Mouse (Mus musculus) hindbrain, embryonic 13.5 days (tissue): Measurements from ENCODE around the gene Dclk1. TPM values are rescaled to one million over a fixed set of nuclear protein-coding genes. Genes with fewer than 3 reads are reported as not detected.

Experiments
- ATAC-seq: fragments of 200-750 bp; cut with Nextera tagmentation; 2 replicates; pipeline ENCODE4 v1.8.0; 2017; ENCODE audit warnings: moderate TSS enrichment; ENCODE audit not compliant: low FRiP score
- H3K27ac ChIP-seq: fragments of 300-500 bp; sonication (generic); 2 replicates; pipeline ENCODE4 v1.5.1; 2015; ENCODE audit warnings: inconsistent platforms, mild to moderate bottlenecking, moderate library complexity
- H3K27me3 ChIP-seq: fragments of 300-500 bp; sonication (generic); 2 replicates; pipeline ENCODE4 v1.6.1; 2015; ENCODE audit warnings: mild to moderate bottlenecking, inconsistent platforms
- H3K36me3 ChIP-seq: fragments of 300-500 bp; sonication (generic); 2 replicates; pipeline ENCODE4 v1.6.1; 2015; ENCODE audit warnings: mild to moderate bottlenecking, inconsistent platforms
- H3K4me1 ChIP-seq: fragments of 300-500 bp; sonication (generic); replicated peaks from 2 replicates; pipeline ENCODE4 v1.6.1; 2015; ENCODE audit warnings: inconsistent platforms
- H3K4me2 ChIP-seq: fragments of 300-500 bp; sonication (generic); 2 replicates; pipeline ENCODE4 v1.6.1; 2015; ENCODE audit warnings: inconsistent platforms, mild to moderate bottlenecking, moderate library complexity
- H3K4me3 ChIP-seq: fragments of 300-500 bp; sonication (generic); 2 replicates; pipeline ENCODE4 v1.5.1; 2015; ENCODE audit warnings: mild to moderate bottlenecking, inconsistent platforms
- H3K9ac ChIP-seq: fragments of 300-500 bp; sonication (generic); 2 replicates; pipeline ENCODE4 v1.6.1; 2015; ENCODE audit warnings: mild to moderate bottlenecking, inconsistent platforms
- H3K9me3 ChIP-seq: fragments of 300-500 bp; sonication (generic); 2 replicates; pipeline ENCODE4 v1.6.1; 2016; ENCODE audit warnings: inconsistent platforms
- WGBS: fragments of 180-500 bp; shearing (Covaris S2); methylation state at CpG from one replicate; pipeline ENCODE4 v1.1.7; 2015; 5-methylcytosine and 5-hydroxymethylcytosine counted together
- polyA plus RNA-seq: library from polyadenylated mRNA; unstranded; fragments of >200 nt; fragmentation: Nextera tagmentation; extraction: Ambion mirVana; gene quantifications from 2 replicates; pipeline ENCODE4 v1.2.1, GENCODE M21; 2015

The Dclk1 gene
- polyA plus RNA-seq, 1 experiment from 2014 or later, result 236 TPM

DNA sequence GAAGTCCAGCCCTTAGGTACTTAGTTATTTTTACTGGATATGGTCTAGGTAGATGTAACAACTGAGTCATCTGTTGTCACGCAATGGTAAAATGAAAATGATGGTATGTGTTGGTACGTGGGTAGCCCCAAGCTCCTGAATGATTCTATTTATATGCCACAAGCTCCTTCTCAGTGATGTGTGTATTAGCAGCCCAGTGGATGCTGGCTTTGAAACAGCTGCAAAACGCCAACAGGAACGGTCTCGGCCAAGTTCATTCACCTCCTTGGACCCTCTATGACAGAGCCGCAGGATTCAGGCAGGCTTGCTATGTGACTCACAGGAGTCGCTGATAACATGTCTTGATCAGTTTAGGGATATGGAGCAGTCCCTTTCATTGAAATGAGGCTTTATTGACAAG is 268.0 kb downstream of the Dclk1 start:
- no peaks in the 10 kb centered on the region for H3K27me3 ChIP-seq
- no peak for ATAC-seq
- H3K9me3 ChIP-seq, result no peaks in the 10 kb centered on the region
- peaks cover 59% of the 10 kb centered on the region for H3K36me3 ChIP-seq
- H3K4me3 ChIP-seq, result no peak overlapping the region
- H3K4me1 ChIP-seq, result no peaks in the 10 kb centered on the region
- H3K9ac ChIP-seq, result no peak overlapping the region
- WGBS, result 87% methylated on average over 7 of the region's 7 CpGs
- H3K27ac ChIP-seq, result no peak overlapping the region
- no peak overlapping the region for H3K4me2 ChIP-seq

DNA sequence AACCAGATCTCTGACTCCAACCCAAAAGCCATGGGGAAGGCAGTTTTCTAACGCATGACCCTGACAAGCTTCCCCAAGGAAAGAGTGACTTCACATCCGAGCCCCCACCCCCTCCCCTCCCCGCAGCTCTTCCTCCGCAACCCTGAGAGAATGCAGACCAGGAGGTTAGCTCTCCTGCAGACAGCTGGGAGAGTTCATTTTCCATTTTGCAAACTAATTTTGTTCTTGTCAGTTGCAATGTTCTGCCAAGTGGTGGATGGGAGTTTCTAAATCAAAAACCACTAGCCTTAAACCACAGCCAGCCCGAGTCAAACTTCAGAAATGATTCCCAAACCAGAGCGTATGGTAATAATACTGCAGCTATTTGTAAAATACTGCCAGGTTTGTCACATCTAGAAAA is 269.5 kb downstream of the Dclk1 start:
- ATAC-seq, result no peak
- Histone ChIP-seq H3K9ac (no peak overlapping the region), H3K4me1 (peaks cover 11% of the 10 kb centered on the region; the same call in 1 of the 2 replicates), H3K9me3 (no peaks in the 10 kb centered on the region), H3K4me3 (no peak overlapping the region), H3K27me3 (no peaks in the 10 kb centered on the region), H3K27ac (no peak overlapping the region), H3K4me2 (no peak overlapping the region), H3K36me3 (peaks cover 52% of the 10 kb centered on the region)
- 68% methylated on average over 6 of the region's 6 CpGs for WGBS

DNA sequence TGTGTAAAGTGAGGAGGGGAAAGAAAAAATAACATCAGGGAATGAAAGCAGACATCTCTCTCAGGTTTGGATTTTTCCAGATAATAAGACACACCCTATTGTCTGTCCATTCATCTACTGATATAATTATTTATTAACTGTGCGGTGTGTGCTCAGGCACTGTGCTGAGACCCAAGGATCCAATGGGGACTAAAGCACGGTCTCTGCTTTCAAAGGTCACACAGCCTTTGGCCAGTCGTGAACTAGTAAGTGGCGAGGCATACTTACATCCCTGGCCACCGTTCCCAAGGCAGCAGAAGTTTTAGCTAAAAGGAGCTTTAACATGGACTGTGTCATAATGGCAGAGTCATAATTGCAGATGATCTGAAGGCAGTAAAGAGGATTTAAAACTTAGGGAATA is 273.8 kb downstream of the Dclk1 start:
- Histone ChIP-seq H3K27ac (no peak overlapping the region), H3K4me2 (no peak overlapping the region), H3K4me1 (peaks cover 27% of the 10 kb centered on the region), H3K4me3 (no peak overlapping the region), H3K9ac (no peak overlapping the region), H3K27me3 (no peaks in the 10 kb centered on the region), H3K36me3 (peaks cover 33% of the 10 kb centered on the region), H3K9me3 (no peaks in the 10 kb centered on the region)
- 62% methylated on average over 5 of the region's 5 CpGs for WGBS
- ATAC-seq, result no peak

DNA sequence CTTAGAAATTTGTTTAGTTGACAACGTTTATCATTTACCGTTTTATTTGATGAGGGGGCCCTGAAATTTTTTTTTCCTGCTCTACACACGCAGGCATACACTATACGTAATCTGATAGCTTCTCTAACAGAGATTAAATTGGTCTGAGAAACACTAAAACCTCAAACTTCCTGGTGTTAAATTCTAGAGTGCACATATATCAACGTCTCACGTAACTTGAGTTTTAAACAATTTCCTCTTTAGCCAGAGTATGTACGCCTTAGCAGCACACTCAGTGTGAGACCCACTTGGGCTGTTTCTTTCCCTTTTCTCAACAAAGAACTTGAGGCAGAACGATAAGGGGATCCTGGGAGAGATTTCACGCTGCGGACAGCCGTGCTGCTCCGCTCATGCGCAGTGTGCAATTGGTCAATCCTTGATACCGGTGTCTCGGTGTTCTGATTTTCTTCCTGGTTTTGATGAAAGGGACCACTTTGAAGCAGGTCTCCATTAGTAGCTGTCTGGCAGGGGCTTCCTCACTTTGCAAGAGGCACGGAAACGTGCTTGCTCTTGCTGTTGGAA is 275.4 kb downstream of the Dclk1 start:
- Histone ChIP-seq H3K9ac (no peak overlapping the region), H3K27me3 (no peaks in the 10 kb centered on the region), H3K4me3 (no peak overlapping the region), H3K4me1 (peaks cover 38% of the 10 kb centered on the region), H3K4me2 (no peak overlapping the region), H3K36me3 (peaks cover 33% of the 10 kb centered on the region), H3K9me3 (no peaks in the 10 kb centered on the region), H3K27ac (no peak overlapping the region)
- WGBS, result 81% methylated on average over 17 of the region's 17 CpGs
- no peak for ATAC-seq

DNA sequence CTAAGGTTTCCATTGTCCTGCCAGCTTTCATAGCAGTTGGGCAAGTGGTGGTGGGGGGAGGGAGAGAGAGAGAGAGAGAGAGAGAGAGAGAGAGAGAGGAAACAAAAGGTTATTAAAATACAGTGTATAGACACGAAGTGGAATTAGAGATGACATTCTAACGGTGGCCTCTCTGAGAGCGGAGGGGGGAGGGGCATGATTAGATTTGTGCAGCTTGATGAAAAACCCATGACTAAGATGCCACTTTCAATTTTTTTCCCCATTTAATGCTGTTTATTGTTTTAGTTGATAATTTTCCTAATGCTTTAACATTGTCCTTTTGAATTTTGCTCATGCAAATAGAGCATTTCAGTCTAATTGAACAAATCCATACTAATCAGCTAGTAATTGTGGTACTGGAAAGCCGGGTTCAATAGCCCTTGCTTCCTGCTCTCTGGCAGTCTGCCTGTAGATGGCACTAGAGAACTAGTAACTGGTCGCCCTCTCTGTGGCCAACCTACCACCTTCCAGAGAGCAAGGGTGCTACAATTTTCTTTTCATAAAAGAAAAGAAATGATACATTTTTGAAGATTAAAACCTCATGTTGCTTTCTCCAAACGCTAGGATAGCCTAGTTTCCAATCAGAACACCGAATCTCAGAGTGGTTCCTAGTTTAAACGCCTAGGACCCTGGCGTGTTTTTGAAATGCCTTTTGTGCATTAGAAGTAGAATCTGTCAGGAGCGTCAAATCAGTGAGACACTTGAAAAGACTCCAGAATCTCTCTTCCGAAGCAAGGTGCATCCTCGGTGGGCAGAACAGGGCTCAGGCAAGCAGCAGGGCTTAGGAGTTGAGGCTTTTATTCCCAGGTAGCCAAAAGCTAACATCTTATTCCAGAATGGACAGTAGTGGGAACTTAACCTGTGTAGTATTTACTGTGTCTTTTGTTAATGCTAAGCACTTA is 278.3 kb downstream of the Dclk1 start:
- Histone ChIP-seq H3K27me3 (no peaks in the 10 kb centered on the region), H3K27ac (peak overlapping the region; percentile 87), H3K4me2 (peak overlapping the region; percentile 10; the same call in 1 of the 2 replicates), H3K36me3 (peaks cover 10% of the 10 kb centered on the region), H3K9ac (0 out of 2 replicates have a peak overlapping the region, but pooled peaks have one; percentile 19), H3K9me3 (no peaks in the 10 kb centered on the region), H3K4me1 (peaks cover 67% of the 10 kb centered on the region), H3K4me3 (no peak overlapping the region)
- WGBS, result 20% methylated on average over 12 of the region's 12 CpGs
- peak; percentile 82 for ATAC-seq

DNA sequence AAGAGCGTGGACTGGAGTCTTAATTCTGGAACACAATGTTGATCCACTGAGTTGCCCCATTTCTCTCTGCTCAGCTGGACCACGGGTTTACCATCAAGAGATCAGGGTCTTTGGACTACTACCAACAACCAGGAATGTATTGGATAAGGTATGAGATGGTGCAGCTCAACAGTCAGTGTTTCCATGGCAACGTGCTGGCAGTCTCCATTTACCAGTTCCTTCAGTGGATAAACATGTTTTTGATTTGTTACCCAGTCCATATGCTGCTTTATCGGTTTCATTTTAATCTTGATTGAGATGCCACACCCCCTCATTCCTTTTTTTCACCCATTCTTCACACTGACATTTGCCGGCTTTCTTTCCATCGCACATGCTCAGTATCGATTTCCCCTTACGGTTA is 279.6 kb downstream of the Dclk1 start:
- Histone ChIP-seq H3K4me1 (peaks cover 65% of the 10 kb centered on the region), H3K4me3 (no peak overlapping the region), H3K4me2 (no peak overlapping the region), H3K9ac (no peak overlapping the region), H3K36me3 (peaks cover 10% of the 10 kb centered on the region), H3K27ac (peak overlapping the region; percentile 94), H3K9me3 (no peaks in the 10 kb centered on the region), H3K27me3 (no peaks in the 10 kb centered on the region)
- ATAC-seq, result no peak
- 49% methylated on average over 8 of the region's 8 CpGs for WGBS

DNA sequence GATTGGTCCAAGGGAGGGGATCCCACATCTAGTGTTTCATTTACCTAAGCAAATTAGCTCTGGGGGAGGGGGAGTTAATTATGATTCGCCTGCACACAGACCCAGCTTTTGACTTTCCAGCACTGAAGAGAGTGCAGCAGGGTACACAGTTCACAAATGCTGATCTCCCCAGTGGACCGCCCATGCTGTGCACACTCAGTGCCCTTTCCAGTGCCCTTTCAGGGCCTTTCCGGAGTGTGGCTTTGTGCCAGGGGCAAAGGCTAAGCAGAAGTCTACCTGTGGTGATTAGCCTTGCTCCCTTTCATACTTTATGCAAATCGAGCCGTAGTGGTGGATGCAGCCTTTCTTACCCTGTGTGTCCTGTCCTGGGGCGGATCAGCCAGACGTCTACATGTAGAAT is 281.1 kb downstream of the Dclk1 start:
- Histone ChIP-seq H3K36me3 (0 out of 2 replicates have a peak, but pooled peaks cover 5% of the 10 kb centered on the region), H3K4me1 (peaks cover 75% of the 10 kb centered on the region), H3K4me2 (peak overlapping the region; percentile 27; the same call in 1 of the 2 replicates), H3K27me3 (no peaks in the 10 kb centered on the region), H3K9ac (peak overlapping the region; percentile 63), H3K9me3 (no peaks in the 10 kb centered on the region), H3K27ac (peak overlapping the region; percentile 94), H3K4me3 (no peak overlapping the region)
- peak; percentile 37; the same call in 1 of the 2 replicates for ATAC-seq
- WGBS, result 14% methylated on average over 7 of the region's 7 CpGs

DNA sequence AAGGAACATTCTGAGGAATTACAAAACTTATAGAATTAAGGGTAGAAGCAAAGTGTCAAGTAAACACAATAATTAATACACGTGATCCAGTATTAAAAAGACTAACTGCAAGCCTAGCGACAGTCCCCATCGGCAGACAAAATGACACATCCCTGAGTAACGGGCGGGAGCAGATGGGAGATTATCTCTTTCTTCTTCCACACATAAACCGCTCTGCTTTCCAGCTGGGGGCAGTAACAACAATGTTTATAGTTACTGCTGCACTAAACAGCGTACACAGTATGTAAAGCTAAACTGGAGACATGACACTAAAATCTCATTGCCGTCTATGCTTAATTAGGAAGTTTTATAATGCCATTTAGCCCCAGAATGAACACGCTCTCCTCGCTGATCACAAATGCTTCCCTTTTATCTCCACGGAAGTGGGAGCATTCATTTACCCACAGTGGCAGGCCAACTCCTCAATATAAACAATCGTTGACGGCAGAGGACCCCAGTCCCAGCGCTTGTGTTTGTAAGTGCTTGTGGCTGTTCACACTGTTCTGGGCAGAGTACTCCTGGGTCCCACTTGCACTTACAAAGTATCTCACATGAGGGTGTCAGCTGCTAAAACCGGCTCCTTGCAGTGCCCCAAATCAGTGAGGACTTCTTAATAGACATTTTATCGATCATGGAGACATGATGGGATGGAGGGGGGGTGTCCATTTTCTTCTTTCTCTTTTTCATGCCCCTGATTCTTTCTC is 281.7 kb downstream of the Dclk1 start:
- H3K4me2 ChIP-seq, result peak overlapping the region; percentile 30
- H3K27me3 ChIP-seq, result no peaks in the 10 kb centered on the region
- ATAC-seq, result peak; percentile 41; the same call in 1 of the 2 replicates
- H3K9ac ChIP-seq, result peak overlapping the region; percentile 55; the same call in 1 of the 2 replicates
- WGBS, result 29% methylated on average over 16 of the region's 16 CpGs
- H3K4me3 ChIP-seq, result no peak overlapping the region
- H3K36me3 ChIP-seq, result 0 out of 2 replicates have a peak, but pooled peaks cover 2% of the 10 kb centered on the region
- H3K4me1 ChIP-seq, result peaks cover 81% of the 10 kb centered on the region
- peak overlapping the region; percentile 94 for H3K27ac ChIP-seq
- no peaks in the 10 kb centered on the region for H3K9me3 ChIP-seq

DNA sequence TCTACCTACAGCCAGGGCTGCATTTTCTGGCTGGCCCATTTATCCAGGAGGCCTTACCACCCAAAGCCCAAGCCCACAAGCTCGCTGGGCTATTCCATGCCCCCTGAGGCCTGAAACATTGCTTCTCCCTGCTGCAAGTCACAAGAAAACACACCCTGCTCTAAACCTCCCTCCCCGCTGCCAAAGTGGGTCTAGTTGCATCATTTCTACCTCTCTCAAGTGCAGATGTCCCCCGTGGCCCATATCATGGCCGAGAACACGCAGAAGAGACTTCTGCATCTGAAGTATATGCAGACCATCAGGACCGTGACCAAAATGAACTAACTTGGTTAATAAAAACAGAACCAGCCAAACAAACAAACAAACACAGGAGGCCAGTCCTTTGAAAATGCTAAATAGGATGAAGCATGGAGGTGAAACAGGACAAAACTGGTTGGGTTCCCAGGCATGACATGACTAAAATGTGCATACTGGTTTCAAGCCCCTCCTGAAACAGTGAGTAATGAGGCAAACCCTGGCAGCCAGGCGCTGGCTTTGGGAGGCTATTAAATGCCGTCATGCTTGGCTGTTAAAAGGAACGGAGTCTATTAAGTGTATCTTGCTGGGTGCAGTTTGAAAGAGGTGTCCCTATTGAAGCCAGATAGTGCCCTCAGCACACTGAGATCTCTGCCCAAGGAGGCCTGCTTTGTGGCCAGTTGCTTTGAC is 282.5 kb downstream of the Dclk1 start:
- WGBS, result 38% methylated on average over 9 of the region's 9 CpGs
- peak overlapping the region; percentile 30 for H3K4me2 ChIP-seq

DNA sequence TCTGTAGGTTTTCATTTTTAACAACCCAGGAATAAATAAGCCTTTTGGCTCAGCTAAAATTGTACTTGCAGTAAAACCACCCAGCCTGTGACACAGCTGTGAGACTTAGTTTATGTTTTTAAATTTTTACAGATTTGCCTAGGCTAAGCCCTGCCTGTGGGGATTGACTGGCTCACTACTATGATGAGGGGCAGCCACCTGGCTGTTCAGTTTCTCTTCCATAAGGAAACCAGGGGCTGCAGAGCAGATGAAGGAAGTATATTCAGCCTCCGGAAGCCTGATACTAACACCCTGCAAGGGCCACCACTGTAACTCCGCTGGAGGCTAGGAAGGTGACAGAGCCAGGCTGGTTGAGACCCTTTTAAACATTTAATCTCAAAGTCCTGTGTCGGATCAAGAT is 284.3 kb downstream of the Dclk1 start:
- Histone ChIP-seq H3K36me3 (no peaks in the 10 kb centered on the region), H3K27me3 (no peaks in the 10 kb centered on the region), H3K9ac (no peak overlapping the region), H3K4me3 (no peak overlapping the region), H3K9me3 (no peaks in the 10 kb centered on the region), H3K4me1 (peaks cover 77% of the 10 kb centered on the region), H3K27ac (peak overlapping the region; percentile 84), H3K4me2 (no peak overlapping the region)
- ATAC-seq, result no peak
- 85% methylated on average over 3 of the region's 3 CpGs for WGBS

More for the DNA sequence above, 282.5 kb downstream of the Dclk1 start:
- Histone ChIP-seq H3K4me1 (peaks cover 81% of the 10 kb centered on the region), H3K4me3 (no peak overlapping the region), H3K9ac (peak overlapping the region; percentile 55), H3K36me3 (no peaks in the 10 kb centered on the region), H3K27ac (peak overlapping the region; percentile 94), H3K27me3 (no peaks in the 10 kb centered on the region), H3K9me3 (no peaks in the 10 kb centered on the region)
- 0 out of 2 replicates have a peak, but pooled peaks have one; percentile 21 for ATAC-seq

DNA sequence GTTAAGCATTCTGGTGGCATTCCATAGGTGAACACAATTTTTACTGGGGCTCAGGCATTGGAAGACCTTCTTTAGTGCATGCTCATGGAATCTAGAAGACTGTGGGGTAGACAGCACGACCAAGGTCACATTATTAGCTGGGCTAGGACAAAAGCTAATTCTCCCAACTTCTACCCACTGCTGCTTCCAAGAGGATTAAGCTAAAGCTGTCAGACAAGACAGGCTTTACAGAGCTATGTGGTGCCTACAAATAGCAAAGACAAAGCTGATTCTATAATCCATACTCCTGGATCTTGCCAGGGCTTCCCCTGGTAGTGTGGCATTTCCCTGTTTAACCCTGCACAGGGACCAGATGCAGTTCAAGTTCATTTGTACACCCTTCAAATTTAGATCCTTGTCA is 285.4 kb downstream of the Dclk1 start:
- no peak for ATAC-seq
- H3K36me3 ChIP-seq, result no peaks in the 10 kb centered on the region
- H3K9ac ChIP-seq, result no peak overlapping the region; the same call in 1 of the 2 replicates
- H3K27ac ChIP-seq, result peak overlapping the region; percentile 84
- no peaks in the 10 kb centered on the region for H3K27me3 ChIP-seq
- no peak overlapping the region for H3K4me2 ChIP-seq
- 39% methylated on average over 1 of the region's 1 CpGs for WGBS
- H3K4me3 ChIP-seq, result no peak overlapping the region
- peaks cover 66% of the 10 kb centered on the region for H3K4me1 ChIP-seq
- H3K9me3 ChIP-seq, result no peaks in the 10 kb centered on the region
